Mouse (Mus musculus) neural tube, embryonic 10.5 days (tissue): ENCODE results near the gene Lrrc1.
A peak's percentile ranks its signal among the peaks of the same experiment; 100 is the strongest.

Source experiments
- DNase-seq: peaks from one replicate; pipeline ENCODE4 v3.0.0-alpha.2; 2017; ENCODE audit warnings: low spot score; ENCODE audit errors: extremely low spot score

The Lrrc1 gene

DNA sequence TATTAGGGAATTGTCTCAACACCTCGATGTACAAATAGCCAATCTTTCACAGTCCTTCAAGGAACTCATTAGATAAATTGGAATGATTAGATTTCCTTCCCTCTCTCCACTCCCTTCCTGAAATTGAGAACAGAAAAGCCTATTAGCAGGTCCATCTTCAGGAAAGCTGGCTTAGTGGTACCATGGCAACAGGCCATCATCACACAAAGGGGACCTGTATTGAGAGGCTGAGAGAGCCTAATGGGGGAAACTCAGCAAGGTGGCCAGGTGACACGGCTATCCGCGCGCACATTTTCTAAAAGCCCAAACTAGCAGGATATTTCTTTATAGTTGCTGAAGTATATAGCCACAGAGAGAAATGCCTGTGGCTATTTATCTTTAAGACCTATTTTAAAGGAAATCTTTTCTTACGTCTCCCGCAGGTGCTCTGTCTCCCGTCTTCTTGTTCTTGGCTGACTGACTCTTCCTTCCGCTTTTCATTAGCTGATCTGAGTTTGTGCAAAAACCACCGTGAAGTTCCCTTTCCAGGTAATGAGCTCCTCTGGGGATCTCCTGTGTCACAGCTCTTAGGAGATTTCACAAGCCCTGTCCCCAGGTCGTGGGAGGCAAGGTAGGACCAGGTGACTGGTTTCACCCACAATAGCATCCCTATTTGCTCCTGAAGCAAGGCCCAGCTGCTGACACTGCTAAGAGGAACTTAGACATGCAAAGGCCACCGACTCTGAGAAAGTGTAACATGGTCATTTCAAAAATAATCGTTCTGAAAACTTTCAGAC lies 145.6 kb downstream of the Lrrc1 start:
- no peak for DNase-seq

- no peak for DNase-seq
Measured at GRCm38 (mm10) chr9:77397027-77397426, 147.6 kb downstream of the Lrrc1 start.

GRCm38 (mm10) chr9:77391248-77391647 lies 153.4 kb downstream of the Lrrc1 start:
- no peak for DNase-seq

- no peak for DNase-seq
Measured at GRCm38 (mm10) chr9:77388956-77389355, 155.7 kb downstream of the Lrrc1 start.

- no peak for DNase-seq
Measured at GRCm38 (mm10) chr9:77386751-77387150, 157.9 kb downstream of the Lrrc1 start.

- no peak for DNase-seq
Measured at GRCm38 (mm10) chr9:77385611-77386010, 159.1 kb downstream of the Lrrc1 start.

DNA sequence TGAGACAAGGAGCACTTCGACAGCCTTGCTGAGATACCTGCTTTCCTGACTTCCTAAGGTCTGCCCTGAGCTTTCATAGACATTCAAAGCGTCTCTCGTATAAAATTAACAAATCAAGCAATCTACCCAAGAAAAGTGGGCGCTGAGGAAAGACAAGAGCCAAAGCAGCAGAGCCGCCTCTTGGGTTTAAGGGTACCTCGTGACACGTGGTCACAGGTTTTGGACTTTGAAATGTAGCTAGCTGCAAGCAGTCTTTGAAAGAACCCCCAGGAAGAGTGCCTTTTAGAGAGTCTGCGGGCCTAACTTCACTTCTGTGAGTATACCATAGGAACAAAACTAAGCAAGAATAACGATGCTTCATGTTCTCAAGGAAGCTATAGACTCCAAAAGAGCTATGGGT lies 160.0 kb downstream of the Lrrc1 start:
- no peak for DNase-seq

GRCm38 (mm10) chr9:77383951-77384350 lies 160.7 kb downstream of the Lrrc1 start:
- no peak for DNase-seq

GRCm38 (mm10) chr9:77382514-77382913 lies 162.2 kb downstream of the Lrrc1 start:
- no peak for DNase-seq

- DNase-seq, result peak; percentile 79
Measured at GRCm38 (mm10) chr9:77381565-77381964, 163.1 kb downstream of the Lrrc1 start.
